ENCODE assay signal across 10 mouse cellular contexts in genomic region chr12:113401578-113402113, GRCm38 (mm10).
"Had no signal": no experiment of that assay in that cellular context is flagged by ENCODE, and none has a peak within 500 bp of the region (broad histone marks: within the 10 kb centered on the region; RNA-seq: fewer than 3 reads in every experiment).

No protein-coding gene starts in this region.

- DNase-seq: kidney, adult 18-20 months; kidney, postnatal 25 days; lung, adult 2 months; lung, postnatal 36 days; retina, postnatal 1 day; thymus, adult 2 months; thymus, postnatal 25 days had no signal

- ATAC-seq: intestine, embryonic 15.5 days; lung, postnatal 0 days; midbrain, embryonic 15.5 days had no signal
